Mouse (Mus musculus): ENCODE results near the gene Ildr2.

- no peak for TF ChIP-seq CTCF (IDR thresholded peaks at IDR 0.05; ENCODE audit: insufficient read depth, low read length)
- TF ChIP-seq POLR2A (IDR thresholded peaks at IDR 0.05; ENCODE audit: borderline replicate concordance, extremely low read depth, low read depth, low read length): no peak
These were observed 57.2 kb downstream of the Ildr2 start for GRCm38 (mm10) chr1:166311151-166311550.
